Mouse (Mus musculus) CH12.LX (cell line): Measurements from ENCODE around the gene Nmt2. TPM values are rescaled to one million over a fixed set of nuclear protein-coding genes. Genes with fewer than 3 reads are reported as not detected.

ENCODE experiments used
- DNase-seq: peaks from one replicate; pipeline ENCODE4 v3.0.0-alpha.2; 2013; ENCODE audit errors: extremely low read depth
- H3K27ac ChIP-seq: 2 replicates; pipeline ENCODE4 v1.5.1; 2012; ENCODE audit warnings: low read depth, mild to moderate bottlenecking, control low read depth, moderate library complexity; ENCODE audit not compliant: insufficient read depth
- H3K27me3 ChIP-seq: replicated peaks from 2 replicates; pipeline ENCODE3; 2012; ENCODE audit warnings: inconsistent platforms
- H3K36me3 ChIP-seq, 2 experiments: replicated peaks in 1 of 2; 2 replicates each; pipeline versions ENCODE3 to v1.6.1; 2012; ENCODE audit warnings: inconsistent platforms in 1 of 2, low read length in 1 of 2, mild to moderate bottlenecking in 1 of 2, mixed read lengths in 1 of 2, moderate library complexity in 1 of 2; ENCODE audit not compliant: control insufficient read depth in 1 of 2, insufficient read depth in 1 of 2
- H3K4me1 ChIP-seq, 2 experiments: 2 replicates each; pipeline ENCODE4 v1.6.1; 2012; ENCODE audit warnings: inconsistent platforms in 1 of 2, moderate library complexity in 1 of 2; ENCODE audit not compliant: insufficient read depth in 2 of 2, control insufficient read depth in 1 of 2
- H3K4me2 ChIP-seq: 2 replicates; pipeline ENCODE4 v1.6.1; 2012; ENCODE audit warnings: low read depth, mild to moderate bottlenecking, control low read depth; ENCODE audit not compliant: poor library complexity, insufficient read depth, severe bottlenecking
- H3K4me3 ChIP-seq, 3 experiments: fragments of 150-350 bp in 1 of 3; sonication (generic) in 1 of 3; replicated peaks in 1 of 3; 2 replicates each; pipeline versions ENCODE3 to v1.5.1; 2011 to 2012; ENCODE audit warnings: low read depth in 2 of 3, low read length in 2 of 3, mild to moderate bottlenecking in 2 of 3, moderate library complexity in 2 of 3, control low read depth in 1 of 3, improper control_type of control experiment in 1 of 3, inconsistent platforms in 1 of 3, mixed read lengths in 1 of 3; ENCODE audit not compliant: poor library complexity in 1 of 3
- H3K79me2 ChIP-seq: replicated peaks from 2 replicates; pipeline ENCODE4 v1.6.1; 2012; ENCODE audit warnings: mild to moderate bottlenecking, moderate library complexity; ENCODE audit not compliant: control insufficient read depth, poor library complexity, insufficient read depth, severe bottlenecking; ENCODE audit errors: extremely low read depth
- H3K9ac ChIP-seq: 2 replicates; pipeline ENCODE4 v1.6.1; 2012; ENCODE audit warnings: low read depth, mild to moderate bottlenecking, control low read depth, moderate library complexity; ENCODE audit not compliant: insufficient read depth
- H3K9me3 ChIP-seq: replicated peaks from 2 replicates; pipeline ENCODE3; 2012; ENCODE audit warnings: low read length, inconsistent platforms, mixed read lengths
- BHLHE40 ChIP-seq: IDR thresholded peaks from 2 replicates; pipeline ENCODE4 v1.6.1; 2011; ENCODE audit warnings: mild to moderate bottlenecking, low read depth, low read length, improper control_type of control experiment
- E2F4 ChIP-seq: IDR thresholded peaks from 2 replicates; pipeline ENCODE4 v1.6.1; 2011; ENCODE audit warnings: low read depth, low read length, improper control_type of control experiment; ENCODE audit not compliant: insufficient replicate concordance
- ELF1 ChIP-seq: IDR thresholded peaks from 2 replicates; pipeline ENCODE4 v1.6.1; 2014; ENCODE audit warnings: low read depth, mild to moderate bottlenecking, inconsistent platforms, low read length, improper control_type of control experiment
- EP300 ChIP-seq: IDR thresholded peaks from 2 replicates; pipeline ENCODE4 v1.6.1; 2011; ENCODE audit warnings: low read length, improper control_type of control experiment
- GABPA ChIP-seq: IDR thresholded peaks from 2 replicates; pipeline ENCODE4 v1.6.1; 2012; ENCODE audit warnings: low read depth, low read length, improper control_type of control experiment, inconsistent platforms; ENCODE audit not compliant: insufficient replicate concordance
- IRF4 ChIP-seq: IDR thresholded peaks from 2 replicates; pipeline ENCODE4 v1.6.1; 2014; ENCODE audit warnings: low read depth, mild to moderate bottlenecking, inconsistent platforms, low read length, improper control_type of control experiment
- JUN ChIP-seq: IDR thresholded peaks from 2 replicates; pipeline ENCODE4 v1.6.1; 2011; ENCODE audit warnings: low read depth, mild to moderate bottlenecking, low read length, improper control_type of control experiment, moderate library complexity; ENCODE audit not compliant: insufficient read depth
- JUND ChIP-seq: conservative IDR thresholded peaks from 2 replicates; pipeline ENCODE4 v1.6.1; 2011; ENCODE audit warnings: low read depth, low read length, improper control_type of control experiment
- MAFK ChIP-seq: IDR thresholded peaks from 2 replicates; pipeline ENCODE4 v1.6.1; 2011; ENCODE audit warnings: low read length, improper control_type of control experiment; ENCODE audit not compliant: insufficient replicate concordance
- MAX ChIP-seq: IDR thresholded peaks from 2 replicates; pipeline ENCODE4 v1.6.1; 2011; ENCODE audit warnings: low read length, improper control_type of control experiment
- MAZ ChIP-seq: IDR thresholded peaks from 2 replicates; pipeline ENCODE4 v1.6.1; 2012; ENCODE audit warnings: low read depth, mild to moderate bottlenecking, inconsistent platforms, low read length, improper control_type of control experiment, moderate library complexity
- MEF2A ChIP-seq: IDR thresholded peaks from 2 replicates; pipeline ENCODE4 v1.6.1; 2014; ENCODE audit warnings: low read depth, mild to moderate bottlenecking, inconsistent platforms, low read length, improper control_type of control experiment, borderline replicate concordance
- MXI1 ChIP-seq: IDR thresholded peaks from 2 replicates; pipeline ENCODE4 v1.6.1; 2011; ENCODE audit warnings: mild to moderate bottlenecking, low read depth, low read length, improper control_type of control experiment
- MYC ChIP-seq: IDR thresholded peaks from 2 replicates; pipeline ENCODE4 v1.6.1; 2011; ENCODE audit warnings: low read depth, mild to moderate bottlenecking, improper control_type of control experiment, low read length
- NELFE ChIP-seq: IDR thresholded peaks from 2 replicates; pipeline ENCODE4 v1.6.1; 2011; ENCODE audit warnings: low read depth, low read length, improper control_type of control experiment
- POLR2A ChIP-seq: IDR thresholded peaks from 2 replicates; pipeline ENCODE4 v1.6.1; 2011; ENCODE audit warnings: low read depth, mild to moderate bottlenecking, improper control_type of control experiment, low read length
- RAD21 ChIP-seq: IDR thresholded peaks from 2 replicates; pipeline ENCODE4 v1.6.1; 2011; ENCODE audit warnings: low read depth, mild to moderate bottlenecking, low read length, improper control_type of control experiment, moderate library complexity
- RCOR1 ChIP-seq: conservative IDR thresholded peaks from 2 replicates; pipeline ENCODE4 v1.6.1; 2012; ENCODE audit warnings: low read depth, mild to moderate bottlenecking, inconsistent platforms, low read length, improper control_type of control experiment
- SMC3 ChIP-seq: IDR thresholded peaks from 2 replicates; pipeline ENCODE4 v1.6.1; 2011; ENCODE audit warnings: low read depth, low read length, improper control_type of control experiment
- TBP ChIP-seq: conservative IDR thresholded peaks from 2 replicates; pipeline ENCODE4 v1.6.1; 2011; ENCODE audit warnings: low read depth, low read length, improper control_type of control experiment
- UBTF ChIP-seq: IDR thresholded peaks from 2 replicates; pipeline ENCODE4 v1.6.1; 2012; ENCODE audit warnings: low read depth, mild to moderate bottlenecking, inconsistent platforms, low read length, improper control_type of control experiment, moderate library complexity
- USF1 ChIP-seq: IDR thresholded peaks from 2 replicates; pipeline ENCODE4 v1.6.1; 2014; ENCODE audit warnings: low read depth, mild to moderate bottlenecking, inconsistent platforms, low read length, improper control_type of control experiment
- USF2 ChIP-seq: conservative IDR thresholded peaks from 2 replicates; pipeline ENCODE4 v1.6.1; 2011; ENCODE audit warnings: low read depth, low read length, improper control_type of control experiment
- ZKSCAN1 ChIP-seq: IDR thresholded peaks from 2 replicates; pipeline ENCODE4 v1.6.1; 2012; ENCODE audit warnings: low read depth, inconsistent platforms, low read length, improper control_type of control experiment, borderline replicate concordance
- dilution Hi-C: fragments of 300-500 bp; cut with MboI; formaldehyde crosslinking; loops from 2 replicates; pipeline ENCODE4 v1.14.3; 2020; ENCODE audit warnings: low sequenced_read_pairs; ENCODE audit not compliant: extremely low pct_unique_long_range_greater_than_20kb, extremely low pct_ligation_motif_present
- in situ Hi-C: fragments of 300-500 bp; cut with MboI; formaldehyde crosslinking; loops from 3 replicates; pipeline ENCODE4 v1.14.3; 2019; ENCODE audit warnings: low sequenced_read_pairs, low pct_ligation_motif_present, low pct_unique_long_range_greater_than_20kb, mixed read lengths
- polyA plus RNA-seq: library from polyadenylated mRNA; unstranded; fragments of >175 nt; gene quantifications from 2 replicates; pipeline ENCODE4 v1.2.1, GENCODE M21; 2012; ENCODE audit warnings: low read depth; ENCODE audit not compliant: insufficient read length
- total RNA-seq, 2 experiments: library from RNA; depleted of rRNA; stranded (reverse); fragments of 300-350 nt in 1 of 2; fragments of >200 nt in 1 of 2; gene quantifications; 2 replicates each; pipeline ENCODE4 v1.2.3; 2012 to 2014

Gene Nmt2
- total and polyA plus RNA-seq, 3 experiments: 10.0 to 15.9 (median 15.6) TPM

- no peak for TF ChIP-seq MAZ
- TF ChIP-seq NELFE: no peak
- no peak for TF ChIP-seq MYC
- no peak for TF ChIP-seq MAX
- TF ChIP-seq BHLHE40: no peak
- no peak for TF ChIP-seq USF2
- TF ChIP-seq JUN: no peak
- no peak for TF ChIP-seq GABPA
- TF ChIP-seq TBP: no peak
- H3K9me3 ChIP-seq: no peaks in the 10 kb centered on the region
- dilution Hi-C loops (no loop called here), in situ Hi-C loops (no loop called here)
- no peaks in the 10 kb centered on the region for H3K27me3 ChIP-seq
- H3K4me3 ChIP-seq: no peak overlapping the region
- H3K4me2 ChIP-seq: no peak overlapping the region
- H3K9ac ChIP-seq: no peak overlapping the region
- no peak for DNase-seq
- peaks cover 0 to 7% of the 10 kb centered on the region in 2 experiments; a peak in 2 of 4 replicates for H3K4me1 ChIP-seq
- H3K36me3 ChIP-seq: peaks cover 20 to 73% of the 10 kb centered on the region in 2 experiments
- no peak overlapping the region for H3K27ac ChIP-seq
- H3K79me2 ChIP-seq: no peaks in the 10 kb centered on the region
Observed at GRCm38 (mm10) chr2:3323132-3323531, 39.1 kb downstream of the Nmt2 start.

- Histone ChIP-seq H3K79me2 (no peaks in the 10 kb centered on the region; the same call in 1 of the 2 replicates), H3K4me2 (no peak overlapping the region), H3K9ac (no peak overlapping the region), H3K36me3 (peaks cover 28 to 80% of the 10 kb centered on the region in 2 experiments), H3K4me1 (peaks cover 0 to 13% of the 10 kb centered on the region in 2 experiments; a peak in 2 of 4 replicates), H3K9me3 (no peaks in the 10 kb centered on the region), H3K27ac (no peak overlapping the region), H3K4me3 (no peak overlapping the region), H3K27me3 (no peaks in the 10 kb centered on the region)
- in situ Hi-C loops (no loop called here), dilution Hi-C loops (no loop called here)
- no peak for DNase-seq
- no peak for TF ChIP-seq SMC3
- TF ChIP-seq MYC: no peak
- no peak for TF ChIP-seq TBP
- no peak for TF ChIP-seq USF2
- TF ChIP-seq POLR2A: no peak
- TF ChIP-seq ELF1: no peak
Observed at GRCm38 (mm10) chr2:3324381-3325130, 40.5 kb downstream of the Nmt2 start.

DNA sequence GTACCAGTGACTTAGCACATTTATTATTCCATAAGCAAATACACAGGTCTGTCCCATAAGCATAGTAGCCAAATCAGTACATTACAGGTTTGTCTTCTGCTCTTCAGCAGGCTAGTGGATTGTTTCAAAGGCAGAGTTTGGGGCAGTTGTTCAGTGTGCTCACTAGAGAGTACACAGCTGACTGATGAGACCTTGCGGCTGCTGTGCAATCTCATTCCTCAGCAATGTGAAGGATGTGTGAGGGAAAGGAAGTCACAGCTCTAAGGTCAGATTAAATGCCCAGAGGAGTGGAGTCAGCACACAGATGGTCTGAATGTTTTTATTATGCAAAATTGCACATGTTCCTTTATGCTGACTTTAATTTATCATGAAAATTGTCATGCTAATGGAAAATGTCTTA, 42.5 kb downstream of the Nmt2 start:
- Histone ChIP-seq H3K9ac (no peak overlapping the region), H3K27me3 (no peaks in the 10 kb centered on the region), H3K79me2 (peaks cover 18% of the 10 kb centered on the region), H3K4me2 (no peak overlapping the region), H3K27ac (no peak overlapping the region), H3K36me3 (peaks cover 28 to 73% of the 10 kb centered on the region in 2 experiments), H3K4me3 (no peak overlapping the region), H3K4me1 (peaks cover 3 to 30% of the 10 kb centered on the region in 2 experiments; a peak in 2 of 4 replicates), H3K9me3 (no peaks in the 10 kb centered on the region)
- DNase-seq: no peak
- in situ Hi-C loops (no loop called here), dilution Hi-C loops (no loop called here)
- no peak for TF ChIP-seq RAD21
- no peak for TF ChIP-seq ZKSCAN1
- no peak for TF ChIP-seq E2F4
- no peak for TF ChIP-seq MEF2A
- no peak for TF ChIP-seq USF2
- no peak for TF ChIP-seq EP300
- no peak for TF ChIP-seq UBTF
- no peak for TF ChIP-seq NELFE
- no peak for TF ChIP-seq MAFK
- no peak for TF ChIP-seq USF1
- no peak for TF ChIP-seq IRF4
- no peak for TF ChIP-seq JUN
- TF ChIP-seq TBP: no peak
- no peak for TF ChIP-seq RCOR1
- no peak for TF ChIP-seq GABPA
- no peak for TF ChIP-seq JUND
- no peak for TF ChIP-seq BHLHE40
- TF ChIP-seq MXI1: no peak
